Mouse (Mus musculus) megakaryocyte, embryonic 14.5 days (primary cell): Measurements from ENCODE around the gene Slc22a4.

Experiments
- FLI1 ChIP-seq: IDR thresholded peaks from 2 replicates; pipeline ENCODE4 v1.6.1; 2012; ENCODE audit warnings: low read length, inconsistent platforms, mixed read lengths
- GATA1 ChIP-seq: IDR thresholded peaks from 3 replicates; pipeline ENCODE4 v1.6.1; 2012; ENCODE audit warnings: mixed read lengths, low read length, inconsistent platforms, borderline replicate concordance

DNA sequence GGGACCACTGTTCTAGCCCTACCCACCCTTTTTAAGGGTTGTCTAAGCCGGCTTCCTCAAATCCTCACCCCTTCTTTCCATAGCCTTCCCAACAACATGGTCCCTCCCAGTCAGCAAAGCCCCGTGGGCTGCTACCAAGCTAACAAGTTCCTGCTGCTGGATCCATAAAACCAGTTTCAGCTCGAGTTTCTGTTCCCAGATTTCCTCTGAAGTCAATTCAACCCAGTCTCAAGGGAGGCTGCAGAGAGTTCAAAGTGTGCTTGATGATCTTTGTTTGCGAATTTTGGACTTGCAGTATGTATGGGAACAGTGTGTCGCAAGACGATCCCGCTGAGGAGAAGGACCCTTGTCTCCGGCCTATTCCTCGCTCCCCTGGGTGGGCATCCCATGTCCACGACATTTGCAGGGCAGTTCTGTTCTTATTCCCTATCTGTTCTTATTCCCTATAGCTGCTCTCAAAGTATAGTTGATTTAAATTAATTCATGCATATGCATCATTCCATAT is 19.4 kb downstream of the Slc22a4 start:
- TF ChIP-seq GATA1 (no peak), FLI1 (no peak)
